Mouse (Mus musculus) hindbrain, embryonic 14.5 days (tissue): Measurements from ENCODE around the gene Cox19. TPM values are rescaled to one million over a fixed set of nuclear protein-coding genes. Genes with fewer than 3 reads are reported as not detected.

Experiments used
- ATAC-seq: fragments of 200-750 bp; cut with Nextera tagmentation; 2 replicates; pipeline ENCODE4 v1.8.0; 2017; ENCODE audit warnings: moderate number of reproducible peaks, mild to moderate bottlenecking, moderate TSS enrichment, moderate library complexity; ENCODE audit not compliant: low FRiP score
- DNase-seq: peaks from one replicate; pipeline ENCODE4 v3.0.0-alpha.2; 2015; ENCODE audit warnings: low spot score
- H3K27ac ChIP-seq: fragments of 300-500 bp; sonication (generic); 2 replicates; pipeline ENCODE4 v1.5.1; 2014; ENCODE audit warnings: mild to moderate bottlenecking, moderate library complexity
- H3K27me3 ChIP-seq: fragments of 300-500 bp; sonication (generic); 2 replicates; pipeline ENCODE4 v1.6.1; 2014; ENCODE audit warnings: mild to moderate bottlenecking, low read length, mixed read lengths; ENCODE audit not compliant: control insufficient read depth, insufficient read depth
- H3K36me3 ChIP-seq: fragments of 300-500 bp; sonication (generic); replicated peaks from 2 replicates; pipeline ENCODE4 v1.6.1; 2014; ENCODE audit not compliant: control insufficient read depth, insufficient read depth
- H3K4me1 ChIP-seq: fragments of 300-500 bp; sonication (generic); replicated peaks from 2 replicates; pipeline ENCODE4 v1.6.1; 2014; ENCODE audit warnings: antibody characterized with exemption, low read length, mixed read lengths; ENCODE audit not compliant: control insufficient read depth, insufficient read depth
- H3K4me2 ChIP-seq: fragments of 300-500 bp; sonication (generic); replicated peaks from 2 replicates; pipeline ENCODE4 v1.6.1; 2014; ENCODE audit warnings: mild to moderate bottlenecking, moderate library complexity
- H3K4me3 ChIP-seq: fragments of 300-500 bp; sonication (generic); replicated peaks from 2 replicates; pipeline ENCODE4 v1.5.1; 2014; ENCODE audit warnings: mild to moderate bottlenecking, low read length
- H3K9ac ChIP-seq: fragments of 300-500 bp; sonication (generic); 2 replicates; pipeline ENCODE4 v1.6.1; 2014
- H3K9me3 ChIP-seq: fragments of 300-500 bp; sonication (generic); 2 replicates; pipeline ENCODE4 v1.6.1; 2016; ENCODE audit warnings: low read length; ENCODE audit not compliant: control insufficient read depth
- WGBS: fragments of 180-500 bp; shearing (Covaris S2); extraction: QIAGEN DNeasy Blood & Tissue Kit; methylation state at CpG from one replicate; pipeline ENCODE4 v1.1.7; 2014; 5-methylcytosine and 5-hydroxymethylcytosine counted together
- polyA plus RNA-seq: library from polyadenylated mRNA; unstranded; fragments of >200 nt; fragmentation: Nextera tagmentation; extraction: Ambion mirVana; gene quantifications from 2 replicates; pipeline ENCODE4 v1.2.1, GENCODE M21; 2014

Cox19 gene
- polyA plus RNA-seq, 1 experiment from 2014 or later = 110 TPM

DNA sequence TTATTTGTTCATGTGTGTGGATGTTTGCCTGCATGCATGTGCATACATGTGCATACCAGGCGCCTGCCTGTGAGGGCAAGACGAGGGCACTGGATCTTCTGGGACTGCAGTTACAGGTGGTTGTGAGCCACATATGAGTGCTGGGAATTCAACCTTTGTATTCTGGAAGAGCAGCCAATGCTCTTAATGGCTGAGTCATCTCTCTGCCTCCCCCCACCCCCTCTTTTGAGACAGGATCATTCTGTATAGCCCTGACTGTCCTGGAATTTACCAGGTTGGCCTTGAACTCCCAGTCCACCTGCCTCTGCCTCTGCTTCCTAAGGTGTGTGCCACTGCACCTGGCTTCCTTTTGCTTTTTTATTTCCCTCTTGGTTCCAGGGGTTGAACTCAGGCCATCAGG, 23.6 kb upstream of the Cox19 start:
- Histone ChIP-seq H3K4me2 (no peak overlapping the region), H3K9ac (no peak overlapping the region), H3K27me3 (no peaks in the 10 kb centered on the region), H3K27ac (no peak overlapping the region), H3K4me3 (no peak overlapping the region), H3K9me3 (no peaks in the 10 kb centered on the region), H3K4me1 (peaks cover 22% of the 10 kb centered on the region), H3K36me3 (no peaks in the 10 kb centered on the region)
- DNase-seq = no peak
- no peak for ATAC-seq
- 91% methylated on average over 2 of the region's 2 CpGs for whole genome bisulfite sequencing

DNA sequence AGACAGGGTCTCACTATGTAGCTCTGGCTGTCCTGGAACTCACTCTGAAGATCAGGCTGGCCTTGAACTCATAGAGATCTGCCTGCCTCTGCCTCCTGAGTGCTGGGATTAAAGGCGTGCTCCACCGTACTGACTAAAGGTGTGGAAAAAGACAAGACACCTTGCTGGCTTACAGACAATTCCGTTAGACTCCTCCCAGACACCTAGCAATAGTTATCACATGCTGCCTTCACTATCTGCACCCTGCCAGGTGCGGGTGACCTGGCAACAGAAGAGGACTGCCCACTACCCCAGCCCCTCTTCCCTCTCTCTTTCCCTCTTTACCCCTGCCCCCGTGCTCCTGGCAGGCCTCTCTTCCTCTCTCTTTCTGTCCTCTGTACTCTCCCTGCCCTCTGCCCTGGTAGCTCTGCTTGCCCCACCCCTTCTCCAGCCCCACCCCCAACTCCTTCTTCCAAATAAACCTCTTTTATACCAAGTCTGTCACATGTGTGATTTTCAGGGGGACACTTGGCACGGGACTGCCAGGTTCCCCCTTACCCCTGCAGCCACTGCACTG, 22.7 kb upstream of the Cox19 start:
- no peak overlapping the region for H3K9ac ChIP-seq

DNA sequence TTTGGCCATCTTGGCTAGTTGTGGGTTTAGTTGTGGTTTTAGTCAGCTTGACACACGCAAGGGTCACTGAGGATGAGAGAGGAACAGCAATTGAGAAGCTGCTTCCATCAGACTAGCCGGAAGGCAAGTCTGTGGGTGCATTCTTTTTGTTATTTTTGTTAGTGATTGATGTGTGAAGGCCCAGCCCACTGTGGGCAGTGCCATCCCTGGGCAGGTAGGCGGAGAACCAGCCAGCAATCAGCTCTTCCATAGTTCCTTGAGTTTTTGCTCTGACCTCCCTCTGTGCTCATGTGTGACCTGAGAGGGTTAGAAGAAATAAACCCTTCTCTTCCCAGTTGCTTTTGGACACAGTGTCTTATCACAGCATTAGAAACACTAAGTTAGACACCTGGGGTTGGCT, 21.9 kb upstream of the Cox19 start:
- H3K27ac ChIP-seq = no peak overlapping the region
- no peaks in the 10 kb centered on the region for H3K9me3 ChIP-seq
- no peaks in the 10 kb centered on the region for H3K36me3 ChIP-seq
- no peaks in the 10 kb centered on the region for H3K27me3 ChIP-seq
- ATAC-seq = no peak
- no peak for DNase-seq
- WGBS = 82% methylated on average over 3 of the region's 3 CpGs
- no peak overlapping the region for H3K4me3 ChIP-seq
- H3K4me1 ChIP-seq = peaks cover 17% of the 10 kb centered on the region
- H3K9ac ChIP-seq = no peak overlapping the region
- H3K4me2 ChIP-seq = no peak overlapping the region

More for the DNA sequence above, 22.7 kb upstream of the Cox19 start:
- WGBS = 82% methylated on average over 6 of the region's 6 CpGs
- Histone ChIP-seq H3K27me3 (no peaks in the 10 kb centered on the region), H3K4me3 (no peak overlapping the region), H3K4me2 (no peak overlapping the region), H3K9me3 (no peaks in the 10 kb centered on the region), H3K27ac (no peak overlapping the region), H3K4me1 (peaks cover 18% of the 10 kb centered on the region), H3K36me3 (no peaks in the 10 kb centered on the region)
- DNase-seq = no peak
- no peak for ATAC-seq

DNA sequence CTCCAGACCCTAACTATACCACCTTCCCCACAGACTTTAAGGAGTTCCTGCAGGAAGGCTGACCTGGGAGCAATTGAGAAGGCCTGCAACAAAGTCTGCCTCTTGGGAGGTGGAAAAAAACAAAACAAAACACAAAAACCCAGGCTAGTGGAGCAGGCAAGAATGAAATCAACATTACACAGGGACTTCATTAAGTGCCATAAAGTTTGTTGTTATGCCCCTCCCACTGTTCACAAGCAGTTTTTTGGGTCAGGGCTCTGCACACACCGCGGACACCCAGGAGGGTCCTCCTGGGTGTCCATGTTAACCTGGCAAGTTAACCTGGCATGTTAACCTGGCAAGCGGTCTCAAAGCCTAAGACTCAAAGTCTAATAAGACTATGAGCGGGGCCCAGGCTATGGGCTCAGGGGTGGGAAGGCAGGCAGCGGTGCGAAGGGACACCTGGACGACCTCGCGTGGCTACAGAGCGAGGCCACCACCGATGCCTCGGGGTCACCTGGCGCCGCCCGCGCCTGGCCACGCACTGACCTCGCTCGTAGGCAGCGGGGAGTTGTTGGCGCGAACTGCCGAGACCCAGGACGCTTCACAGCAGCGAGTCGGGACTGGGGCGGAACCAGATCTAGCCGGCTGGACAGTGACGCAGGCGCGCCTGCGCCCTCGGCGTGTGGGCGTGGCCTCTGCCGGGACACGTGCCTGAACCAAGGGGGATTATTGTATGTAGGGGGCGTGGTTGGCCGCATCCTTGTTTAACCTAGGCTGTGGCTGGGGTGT, 20.6 kb upstream of the Cox19 start:
- Histone ChIP-seq H3K36me3 (no peaks in the 10 kb centered on the region), H3K4me1 (peaks cover 14% of the 10 kb centered on the region), H3K4me3 (peak overlapping the region; percentile 82), H3K9ac (peak overlapping the region; percentile 89), H3K27me3 (no peaks in the 10 kb centered on the region), H3K27ac (peak overlapping the region; percentile 84), H3K9me3 (no peaks in the 10 kb centered on the region), H3K4me2 (peak overlapping the region; percentile 89)
- ATAC-seq (peak; percentile 94), DNase-seq (peak; percentile 91)
- WGBS = 2% methylated on average over 36 of the region's 39 CpGs

DNA sequence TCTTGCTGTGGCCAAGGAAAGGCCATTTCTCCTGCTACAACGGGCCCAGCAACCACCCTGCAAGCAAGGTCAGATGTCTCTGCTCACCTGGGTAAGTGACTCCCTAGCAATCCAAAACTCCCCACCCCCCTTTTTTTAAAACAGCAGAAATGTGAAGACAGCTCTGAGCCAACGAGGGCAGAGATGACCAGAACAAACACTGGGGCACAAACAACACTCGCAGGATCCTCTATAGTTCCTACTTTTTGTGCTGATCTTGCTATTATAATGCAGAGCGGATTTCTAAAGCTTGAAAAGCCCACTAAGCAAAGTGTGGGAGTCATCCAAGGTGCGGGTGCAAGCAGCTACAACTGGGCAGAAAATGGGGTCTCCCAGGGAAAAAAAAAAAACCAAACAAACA, 19.9 kb upstream of the Cox19 start:
- DNase-seq = no peak
- H3K4me1 ChIP-seq = peaks cover 14% of the 10 kb centered on the region
- ATAC-seq = no peak
- H3K9me3 ChIP-seq = no peaks in the 10 kb centered on the region
- H3K9ac ChIP-seq = peak overlapping the region; percentile 89; the same call in 1 of the 2 replicates
- no peak overlapping the region for H3K27ac ChIP-seq
- peak overlapping the region; percentile 89 for H3K4me2 ChIP-seq
- no peaks in the 10 kb centered on the region for H3K27me3 ChIP-seq
- H3K36me3 ChIP-seq = no peaks in the 10 kb centered on the region
- WGBS = 54% methylated on average over 5 of the region's 5 CpGs
- peak overlapping the region; percentile 82; the same call in 1 of the 2 replicates for H3K4me3 ChIP-seq

DNA sequence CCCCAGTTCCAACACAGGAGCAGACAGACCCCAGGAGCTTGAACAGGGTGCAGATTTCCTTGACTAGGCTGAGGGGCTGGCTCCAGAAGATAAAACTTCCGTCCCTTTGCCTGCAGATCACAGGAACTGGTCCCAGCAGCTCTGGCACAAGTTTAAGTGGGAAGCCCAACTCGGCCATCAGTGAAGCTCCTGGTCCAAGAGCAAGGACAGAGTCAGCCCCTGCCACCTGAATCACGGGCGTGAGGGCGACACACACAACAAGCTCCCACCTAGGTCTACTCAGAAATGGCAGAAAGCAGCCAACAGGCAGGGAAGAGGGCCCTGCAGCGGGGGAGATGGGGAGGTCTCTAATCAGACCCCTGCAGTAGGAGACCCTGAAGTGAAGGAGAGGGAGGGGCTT, 19.1 kb upstream of the Cox19 start:
- no peak for DNase-seq
- no peaks in the 10 kb centered on the region for H3K36me3 ChIP-seq
- H3K4me2 ChIP-seq = no peak overlapping the region
- no peak for ATAC-seq
- WGBS = 82% methylated on average over 6 of the region's 6 CpGs
- peaks cover 14% of the 10 kb centered on the region for H3K4me1 ChIP-seq
- no peak overlapping the region for H3K27ac ChIP-seq
- H3K9me3 ChIP-seq = no peaks in the 10 kb centered on the region
- H3K4me3 ChIP-seq = no peak overlapping the region
- H3K27me3 ChIP-seq = no peaks in the 10 kb centered on the region
- H3K9ac ChIP-seq = no peak overlapping the region

DNA sequence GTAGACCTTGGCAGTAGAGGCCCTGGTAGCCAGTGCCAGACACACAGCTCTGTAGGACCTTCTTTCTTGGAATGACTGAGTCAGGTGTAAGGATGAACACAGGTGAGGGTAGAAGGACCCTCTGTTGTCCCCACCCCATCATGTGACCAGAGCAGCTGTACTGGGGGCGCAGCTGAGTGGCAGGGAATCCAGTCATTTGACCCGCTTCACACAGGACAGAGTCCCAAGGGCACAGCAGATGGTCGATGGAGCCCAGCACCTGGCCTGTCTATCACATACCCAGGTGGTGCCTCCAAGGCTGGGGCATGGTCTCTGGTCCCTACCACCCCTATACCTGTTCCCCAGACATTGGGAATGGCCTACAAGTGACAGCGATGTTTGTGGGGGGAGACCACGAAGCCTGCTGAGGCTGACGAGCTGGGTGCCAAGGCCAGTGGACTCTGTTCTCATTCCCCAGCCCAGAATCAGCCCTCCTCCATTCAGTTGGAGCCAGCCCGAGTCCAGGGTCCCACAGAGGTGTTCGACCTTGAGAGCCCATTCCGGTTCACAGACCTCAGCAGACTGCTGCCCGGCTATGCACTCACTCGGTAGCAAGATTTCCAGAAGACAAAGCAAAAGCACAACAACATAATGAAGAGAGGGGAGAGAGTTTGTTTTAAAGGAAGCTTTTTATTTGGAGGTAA, 17.6 kb upstream of the Cox19 start:
- no peak overlapping the region for H3K9ac ChIP-seq
- WGBS = 81% methylated on average over 11 of the region's 11 CpGs
- ATAC-seq (no peak), DNase-seq (no peak)
- H3K36me3 ChIP-seq = no peaks in the 10 kb centered on the region
- H3K4me1 ChIP-seq = peaks cover 21% of the 10 kb centered on the region
- no peak overlapping the region for H3K4me3 ChIP-seq
- no peak overlapping the region for H3K27ac ChIP-seq
- H3K27me3 ChIP-seq = no peaks in the 10 kb centered on the region
- H3K4me2 ChIP-seq = no peak overlapping the region
- H3K9me3 ChIP-seq = no peaks in the 10 kb centered on the region

DNA sequence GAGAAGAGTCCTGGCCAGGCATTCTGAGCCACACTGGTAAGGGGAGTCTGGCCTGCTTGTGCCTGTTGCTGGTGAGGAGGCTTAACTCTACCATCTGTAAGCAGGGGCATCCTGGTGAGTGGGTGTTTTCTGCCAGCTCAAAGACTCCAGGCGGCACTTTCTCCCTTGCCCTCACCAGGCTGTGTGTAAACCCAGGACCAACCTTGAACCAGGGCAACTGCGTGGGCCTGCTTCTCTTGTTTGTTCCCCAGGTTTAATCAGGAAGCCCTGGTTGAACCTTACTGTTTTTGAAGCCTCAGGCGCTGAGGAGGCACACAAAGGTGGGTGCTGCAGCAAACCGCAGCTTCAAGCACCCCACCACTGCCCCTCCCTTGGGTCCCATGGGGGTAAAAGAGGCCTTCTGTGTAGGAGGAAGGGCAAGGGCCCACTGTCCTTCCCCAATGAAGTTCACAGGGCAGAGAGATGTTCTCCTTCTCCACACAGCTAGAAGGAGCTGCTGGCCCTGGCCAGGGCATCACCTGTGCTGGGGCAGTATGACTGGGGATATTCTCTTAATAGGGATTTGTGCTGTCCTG, 16.8 kb upstream of the Cox19 start:
- peaks cover 21% of the 10 kb centered on the region for H3K4me1 ChIP-seq
- no peak overlapping the region for H3K4me3 ChIP-seq
- DNase-seq = no peak
- H3K27ac ChIP-seq = no peak overlapping the region
- no peak overlapping the region for H3K9ac ChIP-seq
- H3K9me3 ChIP-seq = no peaks in the 10 kb centered on the region
- no peak overlapping the region for H3K4me2 ChIP-seq
- no peaks in the 10 kb centered on the region for H3K36me3 ChIP-seq
- no peak for ATAC-seq
- H3K27me3 ChIP-seq = no peaks in the 10 kb centered on the region
- 91% methylated on average over 4 of the region's 4 CpGs for WGBS

DNA sequence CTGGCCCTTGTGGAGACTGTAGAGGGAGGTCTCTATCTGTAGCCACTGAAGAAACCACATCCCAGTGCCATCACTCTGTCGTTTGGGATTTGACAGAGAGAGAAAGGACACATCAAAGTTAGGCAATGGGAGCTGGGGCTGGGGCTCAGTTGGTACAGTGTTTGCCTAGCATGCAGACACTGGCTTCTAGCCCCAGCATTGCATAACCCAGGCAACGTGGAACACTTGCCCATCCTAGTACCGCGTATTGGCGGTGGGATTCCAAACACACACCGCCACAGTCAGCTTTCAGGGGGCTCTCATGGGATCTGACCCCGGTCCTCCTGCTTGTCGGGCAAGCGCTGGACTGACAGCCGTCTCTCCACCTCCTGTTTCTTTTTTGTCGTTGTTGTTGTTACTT, 15.3 kb upstream of the Cox19 start:
- no peak for ATAC-seq
- 72% methylated on average over 11 of the region's 11 CpGs for whole genome bisulfite sequencing

More for the DNA sequence above, 15.3 kb upstream of the Cox19 start:
- Histone ChIP-seq H3K9me3 (no peaks in the 10 kb centered on the region), H3K27ac (no peak overlapping the region), H3K36me3 (no peaks in the 10 kb centered on the region), H3K4me3 (no peak overlapping the region), H3K9ac (no peak overlapping the region), H3K4me2 (no peak overlapping the region), H3K27me3 (no peaks in the 10 kb centered on the region), H3K4me1 (peaks cover 11% of the 10 kb centered on the region)
- no peak for DNase-seq
